Mouse (Mus musculus): Measurements from ENCODE around the gene Tlr9. TPM values are rescaled to one million over a fixed set of nuclear protein-coding genes. Genes with fewer than 3 reads are reported as not detected.

The Tlr9 gene
- polyA plus RNA-seq, 1 experiment: 17.1 TPM

DNA sequence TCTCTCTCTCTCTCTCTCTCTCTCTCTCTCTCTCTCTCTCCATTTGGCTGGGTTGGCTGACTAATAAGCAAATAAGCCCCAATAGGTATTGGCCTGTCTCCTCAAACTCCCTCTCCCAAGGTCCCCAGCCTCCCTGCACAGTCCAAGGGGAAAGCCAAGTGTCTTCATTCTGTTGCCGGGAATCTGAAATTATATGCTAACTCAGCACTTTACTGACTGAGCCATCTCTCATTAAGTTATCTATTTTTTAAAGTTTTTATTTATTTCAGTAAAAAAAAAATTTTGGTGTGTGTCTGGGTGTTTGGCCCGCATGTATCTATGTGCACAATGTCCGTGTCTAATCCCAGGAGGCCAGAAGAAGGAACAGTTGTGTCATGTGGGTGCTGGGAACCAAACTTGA lies 20.5 kb upstream of the Tlr9 start:
- DNase-seq: no peak
- Histone ChIP-seq H3K4me1 (replicated peaks; ENCODE audit: control insufficient read depth, insufficient read depth, low read length) (peaks cover 51% of the 10 kb centered on the region), H3K4me3 (ENCODE audit: control insufficient read depth, insufficient read depth, low read length) (no peak overlapping the region)

DNA sequence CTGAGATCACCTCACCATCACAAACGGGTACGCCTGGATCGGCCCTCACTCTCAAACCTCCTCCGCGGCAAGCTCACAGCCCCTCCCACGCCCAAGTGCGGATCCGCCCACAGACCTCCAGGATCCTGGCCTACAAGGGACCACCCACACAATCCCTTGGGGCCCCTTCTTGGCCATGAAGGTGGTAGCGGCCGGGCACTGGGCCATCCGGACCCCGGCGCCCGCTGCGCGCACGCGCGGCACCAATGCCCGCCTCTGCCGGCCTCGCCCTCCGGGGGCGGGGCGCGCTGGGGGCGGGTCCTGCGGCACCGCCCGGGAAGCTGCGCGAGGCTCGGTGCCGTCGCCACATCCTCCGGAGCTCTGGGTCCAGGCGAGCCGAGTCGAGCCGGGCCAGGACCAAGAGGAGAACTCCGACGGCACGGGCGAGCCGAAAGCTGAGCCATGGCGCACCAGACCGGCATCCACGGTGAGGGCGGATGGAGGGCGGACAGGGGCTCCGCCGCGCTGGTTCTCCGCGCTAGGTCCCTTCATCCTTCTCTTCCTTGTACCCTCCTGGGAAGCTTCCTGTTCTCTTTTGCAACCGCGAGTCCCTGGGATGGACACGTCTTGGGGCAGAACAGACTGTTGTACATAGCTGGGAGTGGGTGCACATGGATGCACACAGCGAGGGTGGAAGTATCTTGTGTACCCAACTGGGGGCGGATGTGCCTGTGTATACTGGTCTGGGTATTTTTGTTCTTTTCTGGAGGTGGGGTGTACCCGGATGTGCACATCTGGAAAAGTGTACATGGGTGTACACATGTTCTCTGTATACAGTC lies 19.4 kb upstream of the Tlr9 start, which contains the start of gene Twf2:
Twf2 (plus strand) TSS at position 290 of the 818 bp plus-strand sequence.
- WGBS: under 1% methylated on average over 61 of the region's 61 CpGs
- no peaks in the 10 kb centered on the region for H3K36me3 ChIP-seq (ENCODE audit: control insufficient read depth, insufficient read depth, low read length)
- no peaks in the 10 kb centered on the region for H3K27me3 ChIP-seq (ENCODE audit: control insufficient read depth, insufficient read depth, low read length)
- DNase-seq: peak; percentile 87
- peak within 1 kb of the TSS; percentile 93 for H3K4me3 ChIP-seq (ENCODE audit: control insufficient read depth, insufficient read depth, low read length)
- peak within 1 kb of the TSS; percentile 73 for H3K27ac ChIP-seq (ENCODE audit: control insufficient read depth, insufficient read depth, low read length)
- peaks cover 41% of the 10 kb centered on the region for H3K4me1 ChIP-seq (replicated peaks; ENCODE audit: control insufficient read depth, insufficient read depth, low read length)
- peak; percentile 86 for TF ChIP-seq POLR2A (IDR thresholded peaks at IDR 0.05; ENCODE audit: control insufficient read depth, extremely low read depth, insufficient read depth, low read length, poor library complexity)
- TF ChIP-seq CTCF (IDR thresholded peaks at IDR 0.05; ENCODE audit: borderline replicate concordance, control insufficient read depth, extremely low read depth, insufficient read depth, low read length, poor library complexity): peak; percentile 63

More for the DNA sequence above, 20.5 kb upstream of the Tlr9 start:
- no peak for TF ChIP-seq POLR2A (IDR thresholded peaks at IDR 0.05; ENCODE audit: control insufficient read depth, extremely low read depth, insufficient read depth, low read length, poor library complexity)
- no peak for TF ChIP-seq CTCF (IDR thresholded peaks at IDR 0.05; ENCODE audit: borderline replicate concordance, control insufficient read depth, extremely low read depth, insufficient read depth, low read length, poor library complexity)
- no peak overlapping the region for H3K27ac ChIP-seq (ENCODE audit: control insufficient read depth, insufficient read depth, low read length)
- 94% methylated on average over 3 of the region's 3 CpGs for WGBS
- H3K27me3 ChIP-seq (ENCODE audit: control insufficient read depth, insufficient read depth, low read length): no peaks in the 10 kb centered on the region
- no peaks in the 10 kb centered on the region for H3K36me3 ChIP-seq (ENCODE audit: control insufficient read depth, insufficient read depth, low read length)

- TF ChIP-seq POLR2A (IDR thresholded peaks at IDR 0.05; ENCODE audit: control insufficient read depth, extremely low read depth, insufficient read depth, low read length, poor library complexity) (no peak), CTCF (IDR thresholded peaks at IDR 0.05; ENCODE audit: borderline replicate concordance, control insufficient read depth, extremely low read depth, insufficient read depth, low read length, poor library complexity) (no peak)
- peak overlapping the region; percentile 93 for H3K4me3 ChIP-seq (ENCODE audit: control insufficient read depth, insufficient read depth, low read length)
- WGBS: 22% methylated on average over 7 of the region's 7 CpGs
- no peaks in the 10 kb centered on the region for H3K27me3 ChIP-seq (ENCODE audit: control insufficient read depth, insufficient read depth, low read length)
- H3K36me3 ChIP-seq (ENCODE audit: control insufficient read depth, insufficient read depth, low read length): no peaks in the 10 kb centered on the region
- peaks cover 37% of the 10 kb centered on the region for H3K4me1 ChIP-seq (replicated peaks; ENCODE audit: control insufficient read depth, insufficient read depth, low read length)
- DNase-seq: no peak
- H3K27ac ChIP-seq (ENCODE audit: control insufficient read depth, insufficient read depth, low read length): no peak overlapping the region
Measured at GRCm38 (mm10) chr9:106203990-106204851, 18.2 kb upstream of the Tlr9 start.

- Histone ChIP-seq H3K4me1 (replicated peaks; ENCODE audit: control insufficient read depth, insufficient read depth, low read length) (peaks cover 42% of the 10 kb centered on the region), H3K27ac (ENCODE audit: control insufficient read depth, insufficient read depth, low read length) (no peak overlapping the region), H3K27me3 (ENCODE audit: control insufficient read depth, insufficient read depth, low read length) (no peaks in the 10 kb centered on the region), H3K4me3 (ENCODE audit: control insufficient read depth, insufficient read depth, low read length) (no peak overlapping the region), H3K36me3 (ENCODE audit: control insufficient read depth, insufficient read depth, low read length) (no peaks in the 10 kb centered on the region)
- no peak for TF ChIP-seq CTCF (IDR thresholded peaks at IDR 0.05; ENCODE audit: borderline replicate concordance, control insufficient read depth, extremely low read depth, insufficient read depth, low read length, poor library complexity)
- 98% methylated on average over 7 of the region's 7 CpGs for WGBS
- DNase-seq: no peak
Measured at GRCm38 (mm10) chr9:106205713-106206290, 16.6 kb upstream of the Tlr9 start.

DNA sequence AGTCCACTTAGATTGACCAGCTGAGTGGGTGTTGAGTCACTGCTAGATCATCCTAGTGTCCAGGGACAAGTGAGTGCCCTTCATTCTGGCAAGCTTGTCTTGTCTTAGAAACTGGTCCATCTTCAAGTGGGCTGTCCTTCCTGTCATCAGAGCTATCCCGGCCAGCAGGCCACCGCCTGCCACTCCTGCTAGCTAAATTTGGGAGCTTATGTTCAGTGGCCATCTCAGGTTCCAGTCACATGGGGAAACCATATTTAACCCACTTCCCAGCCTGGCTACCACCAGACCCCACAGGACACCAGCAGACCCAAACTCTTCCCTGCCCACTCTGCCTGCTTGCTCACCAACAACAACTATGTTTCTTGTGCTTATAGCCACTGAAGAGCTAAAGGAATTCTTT lies 15.9 kb upstream of the Tlr9 start:
- 97% methylated on average over 2 of the region's 2 CpGs for whole genome bisulfite sequencing
- no peak for DNase-seq
- H3K36me3 ChIP-seq (ENCODE audit: control insufficient read depth, insufficient read depth, low read length): no peaks in the 10 kb centered on the region
- H3K27me3 ChIP-seq (ENCODE audit: control insufficient read depth, insufficient read depth, low read length): no peaks in the 10 kb centered on the region
- H3K27ac ChIP-seq (ENCODE audit: control insufficient read depth, insufficient read depth, low read length): no peak overlapping the region
- no peak overlapping the region for H3K4me3 ChIP-seq (ENCODE audit: control insufficient read depth, insufficient read depth, low read length)
- no peak for TF ChIP-seq CTCF (IDR thresholded peaks at IDR 0.05; ENCODE audit: borderline replicate concordance, control insufficient read depth, extremely low read depth, insufficient read depth, low read length, poor library complexity)
- peaks cover 47% of the 10 kb centered on the region for H3K4me1 ChIP-seq (replicated peaks; ENCODE audit: control insufficient read depth, insufficient read depth, low read length)

GRCm38 (mm10) chr9:106208181-106208580 lies 14.2 kb upstream of the Tlr9 start:
- Histone ChIP-seq H3K4me3 (ENCODE audit: control insufficient read depth, insufficient read depth, low read length) (no peak overlapping the region), H3K27me3 (ENCODE audit: control insufficient read depth, insufficient read depth, low read length) (no peaks in the 10 kb centered on the region), H3K36me3 (ENCODE audit: control insufficient read depth, insufficient read depth, low read length) (peaks cover 10% of the 10 kb centered on the region), H3K27ac (ENCODE audit: control insufficient read depth, insufficient read depth, low read length) (no peak overlapping the region), H3K4me1 (replicated peaks; ENCODE audit: control insufficient read depth, insufficient read depth, low read length) (peaks cover 51% of the 10 kb centered on the region)
- DNase-seq: no peak
- over 99% methylated on average over 5 of the region's 5 CpGs for WGBS
- no peak for TF ChIP-seq CTCF (IDR thresholded peaks at IDR 0.05; ENCODE audit: borderline replicate concordance, control insufficient read depth, extremely low read depth, insufficient read depth, low read length, poor library complexity)
- TF ChIP-seq POLR2A (IDR thresholded peaks at IDR 0.05; ENCODE audit: control insufficient read depth, extremely low read depth, insufficient read depth, low read length, poor library complexity): no peak
